Mouse (Mus musculus): Measurements from ENCODE around the gene Ppp1r16b.
A peak's percentile ranks its signal among the peaks of the same experiment; 100 is the strongest.

Ppp1r16b gene

DNA sequence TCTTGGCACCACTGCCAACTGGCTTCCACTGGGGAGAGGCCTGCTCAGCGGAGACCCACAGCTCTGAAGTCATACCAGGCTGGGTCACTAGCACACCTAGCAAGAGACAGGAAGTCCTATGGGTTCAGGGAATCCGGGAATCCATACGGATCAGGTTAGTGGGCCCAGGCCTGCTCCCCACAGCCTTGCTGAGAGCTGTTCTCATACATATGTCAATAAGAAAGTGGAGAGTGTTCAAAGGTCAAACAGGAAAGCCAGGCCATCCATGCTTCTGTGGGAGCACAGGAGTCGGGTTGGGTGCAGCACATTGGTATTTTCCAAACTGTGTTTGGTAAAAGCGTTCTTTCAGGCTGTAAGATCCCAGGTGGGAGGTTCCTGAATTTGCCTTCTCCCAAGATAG lies 97.1 kb downstream of the Ppp1r16b start:
- DNase-seq (ENCODE audit: low read depth, low spot score): no peak

DNA sequence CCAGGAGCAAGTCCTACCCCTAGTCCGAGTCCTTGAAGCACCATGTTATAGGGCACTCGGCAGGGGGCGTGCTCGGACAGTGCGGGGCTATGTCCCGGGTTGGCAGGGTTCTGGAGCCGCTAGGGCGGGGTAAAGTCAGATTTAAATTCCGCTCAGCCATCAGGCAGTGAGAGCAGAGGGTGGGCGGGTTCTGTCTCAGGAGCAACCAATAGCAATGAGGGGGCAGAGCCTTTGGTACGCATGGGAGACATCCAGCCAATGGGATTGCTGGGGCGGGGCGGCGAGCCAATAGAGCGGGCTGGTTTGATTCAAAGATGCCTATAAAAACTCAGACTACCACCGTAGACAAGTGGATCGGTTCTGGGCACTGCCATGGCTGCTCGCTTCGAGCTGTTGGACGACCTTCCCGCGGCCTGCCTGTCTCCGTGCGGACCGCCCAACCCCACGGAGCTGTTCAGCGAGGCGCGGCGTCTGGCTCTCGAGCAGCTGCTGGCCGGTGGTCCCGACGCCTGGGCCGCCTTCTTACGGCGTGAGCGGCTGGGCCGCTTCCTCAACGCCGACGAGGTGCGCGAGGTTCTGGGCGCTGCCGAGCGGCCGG lies 102.6 kb downstream of the Ppp1r16b start, which contains the start of gene Fam83d:
Gene Fam83d (plus strand): TSS at position 352 of the 598 bp plus-strand sequence.
- DNase-seq (ENCODE audit: low read depth, low spot score): peak; percentile 91

DNA sequence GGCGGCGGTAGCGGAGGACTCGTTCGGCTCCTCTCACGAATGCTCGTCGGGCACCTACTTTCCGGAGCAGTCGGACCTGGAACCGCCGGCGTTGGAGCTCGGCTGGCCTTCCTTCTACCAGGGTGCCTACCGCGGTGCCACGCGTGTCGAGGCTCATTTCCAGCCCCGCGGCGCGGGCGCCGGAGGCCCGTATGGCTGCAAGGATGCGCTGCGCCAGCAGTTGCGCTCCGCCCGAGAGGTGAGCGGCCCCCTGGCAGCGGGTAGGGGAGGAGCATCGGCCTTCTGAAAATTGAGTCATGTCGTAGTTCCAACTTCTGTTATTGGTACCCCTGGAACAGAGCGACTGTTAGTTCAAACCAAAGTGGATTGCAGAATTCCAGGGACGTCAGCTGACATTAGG lies 103.2 kb downstream of the Ppp1r16b start:
- no peak for DNase-seq (ENCODE audit: low read depth, low spot score)

DNA sequence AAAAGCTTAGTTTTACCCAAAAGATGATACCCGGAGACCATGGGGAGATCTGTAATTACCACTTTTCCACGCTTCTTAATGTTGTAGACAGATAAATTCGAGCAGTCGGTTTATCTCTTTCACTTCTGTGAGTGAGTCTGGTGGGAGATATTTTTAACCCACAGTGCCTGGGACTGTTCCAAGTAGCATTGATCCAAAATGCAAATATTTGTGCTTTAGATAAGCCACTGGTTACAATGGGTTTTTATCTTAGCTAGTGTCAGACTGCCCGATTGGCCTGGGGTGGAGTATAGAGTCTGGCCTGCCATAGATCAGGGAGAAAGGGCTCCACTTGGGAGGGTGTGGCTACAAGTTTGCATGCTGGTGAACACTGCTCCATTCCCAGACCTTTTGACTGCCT lies 103.6 kb downstream of the Ppp1r16b start:
- DNase-seq (ENCODE audit: low read depth, low spot score): no peak

DNA sequence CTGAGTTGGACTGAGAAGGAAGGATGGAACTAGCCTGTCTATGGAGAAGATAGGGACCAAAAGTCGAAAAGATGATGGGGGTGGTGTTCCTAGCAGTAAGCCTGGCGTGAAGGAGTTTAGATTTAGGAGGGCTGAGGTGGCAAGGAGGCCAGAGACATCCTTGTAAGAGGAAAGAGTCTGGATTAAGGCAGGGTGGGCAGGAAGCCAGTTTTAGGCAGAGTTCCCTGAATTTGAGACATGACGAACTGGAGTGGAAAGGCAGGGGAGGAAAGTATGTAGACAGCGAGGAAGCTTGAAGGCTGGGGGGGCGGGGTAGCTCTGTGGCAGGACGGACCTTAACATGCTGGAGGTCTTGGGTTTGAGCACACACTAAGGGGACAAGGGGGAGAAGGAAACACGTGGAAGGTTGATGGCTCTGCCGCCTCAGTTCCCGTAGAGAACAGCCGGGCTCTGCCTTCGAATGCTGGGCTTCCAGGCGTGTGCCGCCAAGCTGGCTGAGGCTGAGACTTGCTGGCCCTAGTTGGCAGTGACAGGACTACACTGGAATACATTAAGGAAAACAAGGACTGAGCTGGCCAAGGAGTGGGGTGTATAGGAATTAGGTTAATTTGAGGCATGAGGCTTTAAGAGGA lies 105.0 kb downstream of the Ppp1r16b start:
- DNase-seq (ENCODE audit: low read depth, low spot score): no peak

DNA sequence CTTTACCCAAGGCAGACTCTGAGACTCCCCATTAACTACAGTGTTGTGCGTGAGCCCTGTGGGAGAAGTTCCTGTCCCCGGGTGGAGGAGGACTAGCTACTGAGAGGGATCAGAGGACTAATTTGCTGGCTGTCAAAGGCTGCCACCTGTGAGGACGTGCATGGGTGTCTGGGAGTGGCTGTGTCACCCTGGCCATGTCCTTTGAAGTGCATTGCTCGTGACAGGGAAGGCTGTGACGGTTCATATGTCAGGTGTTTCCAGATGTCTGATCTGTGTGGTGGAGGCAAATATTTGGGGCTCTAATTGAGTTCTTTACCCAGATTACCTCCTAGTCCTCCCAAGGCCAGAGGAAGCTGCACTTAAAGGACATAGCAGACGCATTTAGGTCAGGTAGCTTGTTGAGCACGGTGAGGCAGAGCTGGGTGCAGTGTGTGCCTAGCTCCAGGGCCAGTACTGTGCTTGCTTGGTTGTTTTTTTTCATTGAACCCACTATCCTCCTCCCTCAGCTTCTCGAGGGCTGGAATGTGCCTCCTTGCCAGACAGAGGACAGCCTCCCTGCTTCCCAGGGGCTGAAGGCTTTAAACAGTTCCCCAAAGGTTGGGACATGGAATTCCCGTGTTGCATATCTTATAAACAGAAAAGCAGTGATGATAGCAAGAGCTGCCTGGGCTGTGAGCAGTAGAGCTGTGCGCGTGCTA lies 106.0 kb downstream of the Ppp1r16b start:
- DNase-seq (ENCODE audit: low read depth, low spot score): no peak

DNA sequence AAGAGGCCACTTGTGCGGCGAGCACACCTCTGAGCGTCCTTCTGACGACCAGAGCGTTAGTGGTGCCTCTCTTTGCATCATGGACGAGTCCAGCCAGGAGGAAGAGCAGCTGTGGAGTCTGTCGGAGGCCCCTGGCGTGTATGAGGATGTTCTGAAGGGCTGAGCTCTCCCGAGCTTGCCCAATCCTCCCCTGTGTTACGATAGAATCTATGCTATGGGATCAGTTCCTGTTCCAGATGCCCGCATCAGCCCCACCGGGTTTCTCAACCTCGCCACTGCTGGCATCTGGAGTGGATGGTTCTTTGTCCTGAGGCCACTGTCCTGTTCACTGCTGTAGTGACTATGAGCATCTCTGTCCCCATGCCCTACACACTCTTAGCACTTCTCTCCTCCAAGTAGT lies 107.6 kb downstream of the Ppp1r16b start:
- DNase-seq (ENCODE audit: low read depth, low spot score): no peak

DNA sequence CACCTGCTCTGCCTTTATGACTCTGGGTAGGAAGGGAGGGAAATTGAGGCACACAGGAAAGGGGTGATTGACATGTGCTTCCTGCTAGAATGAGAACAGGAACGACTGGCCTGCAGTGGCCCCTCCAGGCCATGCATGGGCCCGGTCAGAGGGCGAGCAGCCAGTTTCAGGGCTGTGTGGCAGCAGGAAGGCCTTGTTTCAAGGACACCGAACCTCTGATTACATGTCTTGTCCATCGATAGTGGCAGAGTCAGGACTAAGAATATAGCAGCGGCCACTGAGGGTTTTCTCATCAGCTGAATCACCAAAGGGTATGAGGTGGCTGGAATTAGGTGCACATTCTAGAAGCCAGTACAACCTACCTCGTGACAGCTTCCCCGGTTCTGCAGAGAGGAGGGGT lies 109.7 kb downstream of the Ppp1r16b start:
- no peak for DNase-seq (ENCODE audit: low read depth, low spot score)

DNA sequence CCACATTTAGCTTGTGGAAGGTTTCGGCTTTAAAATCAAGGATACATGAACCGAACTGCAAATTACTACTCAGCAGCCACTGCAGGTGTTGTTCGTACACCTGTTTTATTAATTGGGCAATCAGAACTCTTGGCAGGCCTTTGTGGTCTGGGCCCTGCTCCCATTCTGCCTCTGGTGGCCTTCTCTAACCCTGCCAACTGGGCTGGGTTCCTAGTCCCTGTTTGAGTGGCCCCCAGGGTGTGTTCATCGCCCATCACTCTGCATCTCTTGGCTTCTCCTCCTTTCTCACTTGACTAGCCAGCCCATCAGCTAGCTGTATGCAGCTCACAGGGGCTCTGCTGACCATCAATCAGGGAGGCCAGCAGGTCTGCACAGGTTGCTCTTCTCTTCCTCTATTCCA lies 111.5 kb downstream of the Ppp1r16b start:
- no peak for DNase-seq (ENCODE audit: low read depth, low spot score)

DNA sequence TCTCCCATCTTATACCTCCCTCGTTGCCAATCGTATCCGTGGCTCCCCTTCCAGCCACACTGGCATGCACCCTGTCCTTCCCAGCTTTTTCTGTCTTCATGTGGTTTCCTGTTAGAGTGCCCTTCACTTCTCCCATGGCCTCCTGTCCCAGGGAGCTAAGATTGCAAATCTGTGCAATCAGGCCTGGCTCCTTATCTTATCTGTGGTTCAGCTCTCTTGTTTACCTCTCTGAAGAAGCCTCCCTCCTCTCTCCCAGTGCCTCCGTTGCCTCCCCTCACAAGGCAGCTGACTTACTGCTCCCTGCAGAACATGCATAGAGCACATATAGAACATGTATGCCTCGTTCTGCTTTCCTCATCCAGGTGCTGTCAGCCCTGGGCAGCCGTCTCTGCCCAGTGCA lies 112.3 kb downstream of the Ppp1r16b start:
- DNase-seq (ENCODE audit: low read depth, low spot score): no peak

DNA sequence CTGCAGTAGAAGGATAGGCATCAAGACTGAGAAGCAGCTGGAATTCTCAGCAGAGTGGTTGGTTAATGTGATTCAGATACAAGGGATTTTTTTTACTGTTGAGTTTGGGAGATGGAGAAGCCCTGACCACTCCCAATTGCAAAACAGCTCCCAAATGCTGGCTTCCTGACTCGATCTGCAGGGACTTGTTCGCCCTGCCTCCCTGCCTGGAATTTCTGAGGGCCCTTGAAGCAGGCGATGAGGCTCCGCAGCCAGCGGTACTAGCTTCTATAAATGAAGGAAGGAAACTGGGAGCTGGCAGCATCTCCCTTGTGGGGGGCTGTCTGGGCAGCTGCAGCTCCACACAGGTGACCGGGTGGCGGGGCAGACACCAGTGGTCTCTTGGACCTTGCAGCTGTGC lies 113.2 kb downstream of the Ppp1r16b start:
- no peak for DNase-seq (ENCODE audit: low read depth, low spot score)

DNA sequence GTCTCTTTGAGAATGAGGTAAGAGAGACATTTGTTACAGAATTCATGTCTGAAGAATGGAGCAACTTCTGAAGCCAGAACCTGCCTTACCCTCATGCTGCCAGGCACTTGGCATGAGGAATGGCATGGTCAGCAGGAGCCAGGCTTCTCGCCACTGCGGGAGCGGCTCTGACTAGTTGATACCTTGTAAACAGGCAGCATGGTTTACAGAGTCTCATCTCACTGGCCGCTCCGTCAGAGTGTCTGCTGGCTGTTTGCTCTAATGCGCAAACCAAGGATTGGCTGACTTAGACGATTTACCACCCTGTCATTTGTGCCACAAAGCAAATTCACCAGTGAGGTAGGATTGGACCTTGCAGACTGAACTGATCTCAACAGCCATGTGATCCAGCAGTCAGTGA lies 115.9 kb downstream of the Ppp1r16b start:
- DNase-seq (ENCODE audit: low read depth, low spot score): no peak

DNA sequence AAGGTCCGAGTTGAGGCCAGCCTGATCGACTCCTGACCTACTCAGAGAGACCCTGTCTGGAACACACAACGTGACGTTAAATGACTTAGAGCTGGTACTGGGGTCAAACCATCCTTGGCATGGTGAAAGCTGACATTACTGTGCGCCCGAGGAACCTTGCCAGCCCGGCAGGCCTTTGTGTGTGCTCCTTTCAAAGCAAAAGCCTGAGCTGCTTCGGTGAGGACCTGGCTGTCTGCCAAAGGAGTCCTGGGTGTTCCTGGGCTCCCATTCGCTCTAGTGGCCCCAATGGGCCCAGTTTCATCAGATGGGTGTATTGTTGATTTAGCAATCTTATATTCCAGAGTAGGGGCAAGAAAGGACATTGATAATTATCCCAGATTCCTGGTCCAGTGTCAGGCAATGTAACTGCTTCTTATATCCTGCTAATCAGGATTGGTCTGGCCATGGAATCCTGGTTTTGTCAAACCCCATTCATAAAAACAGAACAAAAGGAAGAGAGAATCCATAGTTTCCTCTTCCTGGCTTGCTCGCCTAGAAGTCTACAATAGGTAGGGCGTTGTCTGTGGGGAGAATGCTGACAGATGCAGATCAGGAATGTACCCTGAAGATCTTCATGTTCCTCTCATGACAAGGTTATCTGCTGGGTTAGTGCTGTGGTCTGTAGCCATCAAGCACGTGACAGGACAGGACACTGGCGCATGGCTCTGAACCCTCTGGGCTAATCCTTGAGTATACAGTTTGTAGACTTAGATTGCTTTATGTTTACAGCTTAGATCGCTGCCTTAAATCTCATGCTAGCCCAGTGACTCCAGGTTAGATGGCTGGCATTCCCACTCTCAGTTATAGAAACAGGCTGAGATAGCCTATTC lies 122.0 kb downstream of the Ppp1r16b start:
- no peak for DNase-seq (ENCODE audit: low read depth, low spot score)

DNA sequence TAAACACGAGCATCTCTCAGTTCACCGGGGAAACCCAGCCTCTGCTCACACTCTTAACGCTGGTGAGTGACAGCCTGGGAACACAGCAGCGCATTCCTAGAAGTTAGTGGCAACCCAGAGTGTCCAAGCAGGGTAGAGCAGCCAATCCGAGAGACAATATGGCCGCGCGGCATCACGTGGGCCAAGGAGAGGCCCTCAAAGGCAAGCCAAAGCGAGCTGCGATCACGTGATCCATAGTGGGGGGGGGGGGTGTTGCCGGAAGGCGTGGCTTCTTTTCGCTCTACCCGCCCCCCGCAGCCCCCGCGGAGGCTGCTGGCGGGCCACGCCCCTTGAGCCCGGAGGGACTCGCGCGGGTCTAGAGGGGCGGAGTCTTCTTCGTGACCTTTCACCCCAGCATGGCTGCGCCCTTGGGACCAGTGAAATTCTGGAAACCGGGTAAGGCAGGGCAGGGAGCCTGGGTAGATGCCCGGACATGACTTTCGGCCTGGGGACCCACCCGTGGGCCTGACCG lies 129.4 kb downstream of the Ppp1r16b start, which contains the start of gene Dhx35:
Gene Dhx35 (plus strand): TSS at position 314 of the 511 bp plus-strand sequence.
- DNase-seq (ENCODE audit: low read depth, low spot score): peak; percentile 88

DNA sequence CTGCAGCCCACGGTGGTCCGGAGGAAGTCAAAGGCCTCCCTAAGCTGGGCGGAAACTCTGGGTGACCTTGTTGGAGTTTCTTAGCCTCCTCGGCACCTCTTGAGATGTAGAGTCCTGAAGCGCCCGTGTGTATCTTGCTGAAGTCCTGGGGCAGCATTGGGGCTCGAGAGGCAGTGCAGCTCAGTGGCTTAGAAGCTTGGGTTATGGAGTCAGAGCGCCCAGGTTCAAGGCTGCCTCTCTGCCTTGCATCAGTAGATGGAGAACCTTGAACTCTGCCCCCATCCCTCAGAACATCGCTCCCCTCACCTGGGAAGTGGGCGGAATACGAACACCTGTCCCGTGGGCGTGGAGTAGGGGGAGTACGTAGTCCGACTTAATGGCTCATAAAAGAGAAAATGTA lies 129.8 kb downstream of the Ppp1r16b start:
- DNase-seq (ENCODE audit: low read depth, low spot score): no peak

DNA sequence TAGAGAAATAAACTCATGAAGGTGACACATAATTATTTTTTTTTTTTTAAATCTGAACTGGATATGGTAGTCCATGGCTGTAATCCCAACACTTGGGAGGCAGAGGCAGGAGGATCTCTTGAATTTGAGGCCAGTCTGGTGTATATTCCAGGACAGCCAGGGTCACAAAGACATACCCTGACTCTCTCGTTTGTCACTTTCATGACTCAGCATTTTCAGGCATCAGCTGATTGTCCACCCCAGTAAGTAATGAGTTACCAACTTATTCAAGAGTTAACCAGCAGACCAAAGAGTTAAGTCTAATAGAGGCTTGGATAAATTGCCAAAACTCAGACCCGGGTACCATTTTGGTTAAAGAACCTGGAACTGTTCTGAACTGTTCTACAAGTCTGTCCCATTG lies 130.7 kb downstream of the Ppp1r16b start:
- no peak for DNase-seq (ENCODE audit: low read depth, low spot score)

DNA sequence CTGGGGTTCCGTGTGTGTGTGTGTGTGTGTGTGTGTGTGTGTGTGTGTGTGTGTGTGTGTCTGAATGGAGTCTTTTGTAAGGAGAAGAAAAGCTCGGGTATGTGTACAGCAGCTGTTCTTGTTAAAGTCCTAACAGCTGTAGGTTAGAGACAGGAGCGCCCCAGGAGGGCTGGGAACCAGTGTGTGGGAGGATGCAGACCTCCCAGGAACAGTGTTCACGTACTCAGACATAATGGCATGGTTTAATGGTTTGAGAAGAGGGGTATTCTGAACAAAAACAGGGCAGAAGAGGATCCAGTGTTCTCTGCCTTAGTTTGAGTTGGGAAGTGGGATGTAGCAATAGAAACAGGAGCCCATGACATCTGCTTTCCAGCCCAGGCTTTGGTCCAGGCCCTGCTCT lies 134.1 kb downstream of the Ppp1r16b start:
- no peak for DNase-seq (ENCODE audit: low read depth, low spot score)

DNA sequence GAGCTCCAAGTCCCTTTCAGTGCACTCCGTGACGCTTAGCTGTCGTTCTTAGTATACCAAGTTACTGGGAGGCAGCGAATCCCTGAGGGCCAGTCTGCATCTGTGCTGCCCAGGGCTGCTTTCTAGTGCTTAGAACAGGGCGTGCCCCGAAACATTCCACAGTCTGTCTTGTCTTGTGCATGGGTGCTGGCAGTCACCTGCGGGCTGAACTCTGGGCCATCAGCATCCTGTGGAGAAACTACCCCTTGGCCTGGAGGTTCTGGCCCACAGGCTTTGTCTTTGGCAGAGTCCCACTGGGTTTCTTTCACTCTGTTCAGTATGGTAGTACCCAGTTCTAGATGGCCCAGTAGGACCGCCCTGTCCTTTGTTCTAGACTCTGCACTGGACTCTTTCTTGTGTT lies 135.6 kb downstream of the Ppp1r16b start:
- DNase-seq (ENCODE audit: low read depth, low spot score): peak; percentile 13

DNA sequence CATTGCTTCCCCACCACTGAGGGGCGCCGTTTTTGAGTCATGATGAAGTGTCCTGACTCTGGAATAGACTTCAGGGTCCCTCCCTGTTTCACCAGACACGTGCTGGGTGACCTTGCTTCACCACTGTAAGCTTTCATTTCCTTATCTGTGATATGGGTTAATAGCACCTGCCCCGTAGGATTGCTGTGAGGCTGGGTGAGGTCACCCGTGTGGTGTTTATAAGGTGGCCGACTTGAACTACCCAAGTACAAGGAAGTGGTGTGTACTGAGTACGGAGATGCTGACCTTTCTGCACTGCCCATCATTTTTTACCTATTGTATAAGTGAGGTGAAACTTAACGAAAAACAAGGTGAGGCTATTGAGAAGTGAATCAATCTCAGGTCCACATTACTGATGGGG lies 138.4 kb downstream of the Ppp1r16b start:
- DNase-seq (ENCODE audit: low read depth, low spot score): no peak

DNA sequence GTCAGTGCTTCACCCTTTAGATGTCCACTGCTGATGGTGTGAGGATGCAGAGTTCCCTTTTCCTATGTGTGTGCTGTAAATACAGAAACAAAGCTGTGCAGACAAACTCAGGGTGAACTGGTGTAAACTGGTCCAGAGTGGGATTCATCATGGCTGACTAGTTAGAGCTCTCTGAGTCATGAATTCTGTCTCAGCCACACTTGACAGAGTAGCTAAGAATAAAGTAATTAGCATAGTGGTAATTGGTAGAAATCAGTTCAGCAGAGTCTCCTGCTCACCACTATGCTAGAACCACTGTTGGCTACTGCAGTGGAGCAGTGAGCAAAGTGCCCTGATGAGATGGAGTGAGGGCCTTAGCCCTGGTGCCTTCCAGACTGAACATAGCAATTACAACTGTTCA lies 150.5 kb downstream of the Ppp1r16b start:
- DNase-seq (ENCODE audit: low read depth, low spot score): no peak

Data from WW6 (cell line).